Mouse (Mus musculus): ENCODE data around the gene Cyp4f14. TPM values are rescaled to one million over a fixed set of nuclear protein-coding genes. Genes with fewer than 3 reads are reported as not detected.
"Not testable (repeated sequence)": the region's sequence is repeated elsewhere in the genome, so short reads cannot be mapped to it uniquely, and the experiment has no call there.

The Cyp4f14 gene
- polyA plus RNA-seq, 1 experiment = not detected

DNA sequence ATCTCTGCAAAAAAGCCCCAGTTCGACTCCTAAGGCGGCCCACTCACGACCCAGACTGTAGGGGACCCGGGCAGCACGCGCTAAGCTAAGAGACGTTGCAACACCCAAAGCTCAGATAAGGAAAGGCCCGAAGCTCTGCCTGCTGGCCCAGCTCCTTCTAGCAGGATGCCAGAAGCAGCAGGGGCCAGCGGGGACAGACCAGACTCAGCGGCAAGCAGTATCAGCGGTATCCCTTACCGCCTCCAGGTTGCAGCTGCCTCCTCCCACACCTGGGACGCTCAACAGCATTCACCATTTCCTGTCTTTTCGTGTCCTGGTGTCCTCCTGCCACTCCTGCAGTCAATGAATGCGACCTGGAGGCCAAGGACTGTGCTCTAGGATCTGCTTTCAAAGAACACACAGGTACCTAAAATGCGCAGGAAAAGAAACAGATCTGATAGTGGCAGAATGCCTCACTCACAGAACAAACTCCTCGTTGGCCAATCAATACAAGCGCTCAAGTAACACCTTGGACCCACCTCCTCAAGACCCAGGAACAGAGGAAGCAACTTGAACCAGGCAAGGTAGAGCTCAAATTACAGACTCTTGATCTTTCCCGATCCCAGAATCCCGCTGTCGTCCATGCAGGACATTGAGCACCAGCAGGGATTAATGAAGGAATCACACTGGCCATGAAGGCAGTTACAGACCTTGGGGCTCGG lies 39.5 kb downstream of the Cyp4f14 start:
- Histone ChIP-seq H3K27me3 (ENCODE audit: control insufficient read depth) (peaks cover 15% of the 10 kb centered on the region), H3K4me1 (ENCODE audit: control insufficient read depth) (peaks cover 5% of the 10 kb centered on the region), H3K9me3 (ENCODE audit: control insufficient read depth, low read length) (no peaks in the 10 kb centered on the region), H3K4me3 (replicated peaks) (no peak overlapping the region), H3K36me3 (ENCODE audit: control insufficient read depth) (peaks cover 4% of the 10 kb centered on the region)
- TF ChIP-seq TAL1 (IDR thresholded peaks at IDR 0.05; ENCODE audit: low read length) = no peak
- no peak for TF ChIP-seq GATA1 (IDR thresholded peaks at IDR 0.05; ENCODE audit: low read length)

DNA sequence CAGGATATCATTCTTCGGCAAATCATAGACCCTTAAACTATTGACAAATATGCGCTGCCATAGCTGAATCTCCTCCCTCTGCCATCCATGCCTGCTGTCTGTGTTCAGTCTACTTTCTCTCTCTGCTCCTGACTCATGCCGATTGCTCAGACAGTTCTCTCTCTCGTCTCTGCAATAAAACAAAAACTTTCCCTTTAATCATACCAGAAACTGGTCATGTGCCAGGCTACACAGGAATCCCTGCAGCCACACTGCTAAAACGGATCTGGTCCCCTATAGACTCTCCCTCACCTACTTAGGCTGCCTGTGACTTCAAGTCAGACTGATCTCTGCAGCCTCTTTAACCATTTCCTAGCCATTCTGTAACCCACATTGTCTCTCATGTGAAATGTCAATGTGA lies 44.4 kb downstream of the Cyp4f14 start:
- H3K4me3 ChIP-seq (replicated peaks) = no peak overlapping the region
- H3K36me3 ChIP-seq (ENCODE audit: control insufficient read depth) = no peaks in the 10 kb centered on the region
- TF ChIP-seq GATA1 (IDR thresholded peaks at IDR 0.05; ENCODE audit: low read length) (no peak), TAL1 (IDR thresholded peaks at IDR 0.05; ENCODE audit: low read length) (no peak)
- H3K9me3 ChIP-seq (ENCODE audit: control insufficient read depth, low read length) = no peaks in the 10 kb centered on the region
- H3K27me3 ChIP-seq (ENCODE audit: control insufficient read depth) = peaks cover 12% of the 10 kb centered on the region
- H3K4me1 ChIP-seq (ENCODE audit: control insufficient read depth) = peaks cover 5% of the 10 kb centered on the region

DNA sequence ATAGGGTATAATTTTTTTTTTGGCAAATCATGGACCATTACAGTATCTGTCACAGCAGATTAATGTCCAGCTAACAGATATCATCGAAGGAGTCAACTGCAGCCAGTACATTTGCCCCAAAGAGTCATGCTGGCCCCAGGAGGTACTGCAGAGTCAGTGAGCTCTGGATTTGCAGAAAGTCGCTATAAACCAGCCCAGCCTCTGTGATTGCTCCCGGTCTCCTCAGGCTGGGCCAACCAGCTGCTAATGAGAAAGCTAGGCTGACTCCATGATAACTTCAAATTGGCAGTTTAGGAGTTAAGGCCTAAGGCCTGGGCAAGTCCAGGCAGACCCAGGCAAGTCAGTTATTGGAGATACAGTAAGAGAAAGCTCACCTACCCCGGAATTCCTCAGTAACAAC lies 45.1 kb downstream of the Cyp4f14 start:
- TF ChIP-seq TAL1 (IDR thresholded peaks at IDR 0.05; ENCODE audit: low read length) = no peak
- no peak for TF ChIP-seq GATA1 (IDR thresholded peaks at IDR 0.05; ENCODE audit: low read length)

DNA sequence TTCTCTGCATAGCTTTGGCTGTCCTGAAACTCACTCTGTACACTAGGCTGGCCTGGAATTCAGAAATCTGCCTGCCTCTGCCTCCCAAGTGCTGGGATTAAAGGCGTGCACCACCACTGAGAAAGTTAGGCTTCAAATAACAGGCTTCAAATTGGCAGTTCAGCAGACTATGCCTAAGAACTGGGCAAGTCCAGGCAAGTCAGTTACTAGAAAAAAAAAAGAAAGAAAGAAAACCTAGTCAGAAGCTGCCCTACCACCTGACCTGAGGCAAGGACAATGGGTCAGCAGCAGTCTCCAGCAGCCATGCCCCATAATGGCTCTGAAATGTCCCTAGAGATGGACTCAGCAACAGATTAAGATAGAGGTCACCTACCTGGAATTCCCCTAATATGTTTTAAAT lies 45.7 kb downstream of the Cyp4f14 start:
- no peaks in the 10 kb centered on the region for H3K27me3 ChIP-seq (ENCODE audit: control insufficient read depth)
- no peaks in the 10 kb centered on the region for H3K9me3 ChIP-seq (ENCODE audit: control insufficient read depth, low read length)
- no peaks in the 10 kb centered on the region for H3K36me3 ChIP-seq (ENCODE audit: control insufficient read depth)
- no peak overlapping the region for H3K4me3 ChIP-seq (replicated peaks)
- TF ChIP-seq GATA1 (IDR thresholded peaks at IDR 0.05; ENCODE audit: low read length) = no peak
- no peak for TF ChIP-seq TAL1 (IDR thresholded peaks at IDR 0.05; ENCODE audit: low read length)
- no peaks in the 10 kb centered on the region for H3K4me1 ChIP-seq (ENCODE audit: control insufficient read depth)

More for the DNA sequence above, 45.1 kb downstream of the Cyp4f14 start:
- Histone ChIP-seq H3K4me3 (replicated peaks) (no peak overlapping the region), H3K36me3 (ENCODE audit: control insufficient read depth) (no peaks in the 10 kb centered on the region), H3K9me3 (ENCODE audit: control insufficient read depth, low read length) (no peaks in the 10 kb centered on the region), H3K27me3 (ENCODE audit: control insufficient read depth) (peaks cover 6% of the 10 kb centered on the region), H3K4me1 (ENCODE audit: control insufficient read depth) (peaks cover 2% of the 10 kb centered on the region; the same call in 1 of the 2 replicates)

DNA sequence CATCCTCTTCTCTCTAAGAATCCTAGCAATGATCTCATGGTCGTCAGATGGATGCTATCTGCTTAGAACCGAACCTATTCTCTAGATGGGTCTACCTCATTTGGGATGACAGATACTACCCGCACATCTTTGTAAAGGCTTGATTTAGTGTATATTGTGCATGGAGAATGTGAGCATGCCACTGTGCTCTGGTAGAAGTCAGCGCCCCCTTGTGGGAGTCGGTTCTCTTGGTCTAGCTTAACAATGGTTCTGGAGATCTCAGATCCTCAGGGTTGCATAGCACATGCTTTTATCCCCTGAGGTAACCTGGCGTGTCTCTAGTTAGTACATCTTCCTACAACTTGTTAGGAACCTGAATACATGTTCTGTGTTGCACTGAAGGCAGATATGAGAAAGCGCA lies 49.9 kb downstream of the Cyp4f14 start:
- H3K36me3 ChIP-seq (ENCODE audit: control insufficient read depth); H3K4me1 ChIP-seq (ENCODE audit: control insufficient read depth); H3K27me3 ChIP-seq (ENCODE audit: control insufficient read depth); H3K4me3 ChIP-seq (replicated peaks); H3K9me3 ChIP-seq (ENCODE audit: control insufficient read depth, low read length): not testable (repeated sequence)

DNA sequence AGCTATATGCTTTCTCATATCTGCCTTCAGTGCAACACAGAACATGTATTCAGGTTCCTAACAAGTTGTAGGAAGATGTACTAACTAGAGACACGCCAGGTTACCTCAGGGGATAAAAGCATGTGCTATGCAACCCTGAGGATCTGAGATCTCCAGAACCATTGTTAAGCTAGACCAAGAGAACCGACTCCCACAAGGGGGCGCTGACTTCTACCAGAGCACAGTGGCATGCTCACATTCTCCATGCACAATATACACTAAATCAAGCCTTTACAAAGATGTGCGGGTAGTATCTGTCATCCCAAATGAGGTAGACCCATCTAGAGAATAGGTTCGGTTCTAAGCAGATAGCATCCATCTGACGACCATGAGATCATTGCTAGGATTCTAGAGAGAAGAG lies 60.4 kb downstream of the Cyp4f14 start:
- H3K4me3 ChIP-seq (replicated peaks); H3K36me3 ChIP-seq (ENCODE audit: control insufficient read depth); H3K9me3 ChIP-seq (ENCODE audit: control insufficient read depth, low read length); H3K27me3 ChIP-seq (ENCODE audit: control insufficient read depth); H3K4me1 ChIP-seq (ENCODE audit: control insufficient read depth): not testable (repeated sequence)

Other genes with a start within 250 kb of the Cyp4f14 start
- not detected in 2 replicates for gene Cyp4f15, start 231.7 kb downstream of the Cyp4f14 start, polyA plus RNA-seq (2012)
- gene Zfp871, start 129.1 kb downstream of the Cyp4f14 start, polyA plus RNA-seq (2012) = 0.02 and 0.04 TPM in 2 replicates
- not detected in 2 replicates for gene Zfp811, start 107.4 kb downstream of the Cyp4f14 start, polyA plus RNA-seq (2012)
- gene Zfp799, start 87.1 kb downstream of the Cyp4f14 start, polyA plus RNA-seq (2012) = not detected in 2 replicates
- 0.01 TPM in 1 of 2 replicates, not detected in the other for gene Zfp870, start 25.7 kb downstream of the Cyp4f14 start, polyA plus RNA-seq (2012)
- 0.19 and 0.49 TPM in 2 replicates for gene Cyp4f13, start 30.1 kb upstream of the Cyp4f14 start, polyA plus RNA-seq (2012)
- 0.02 and 0.04 TPM in 2 replicates for gene Zfp472, start 48.5 kb upstream of the Cyp4f14 start, polyA plus RNA-seq (2012)
- gene Zfp952, start 75.8 kb upstream of the Cyp4f14 start, polyA plus RNA-seq (2012) = 0.02 and 0.03 TPM in 2 replicates
- gene Zfp763, start 116.1 kb upstream of the Cyp4f14 start, polyA plus RNA-seq (2012) = not detected in 2 replicates
- not detected in 2 replicates for gene 4921501E09Rik, start 150.7 kb upstream of the Cyp4f14 start, polyA plus RNA-seq (2012)
- not detected in 2 replicates for gene Zfp563, start 172.0 kb upstream of the Cyp4f14 start, polyA plus RNA-seq (2012)
- gene Morc2b, start 222.3 kb upstream of the Cyp4f14 start, polyA plus RNA-seq (2012) = not detected in 2 replicates